Mouse (Mus musculus) hindbrain, embryonic 14.5 days (tissue): ENCODE measurements around the gene Hist1h4d. TPM values are rescaled to one million over a fixed set of nuclear protein-coding genes. Genes with fewer than 3 reads are reported as not detected.

Experiments used
- ATAC-seq: fragments of 200-750 bp; cut with Nextera tagmentation; 2 replicates; pipeline ENCODE4 v1.8.0; 2017; ENCODE audit warnings: moderate number of reproducible peaks, mild to moderate bottlenecking, moderate TSS enrichment, moderate library complexity; ENCODE audit not compliant: low FRiP score
- DNase-seq: peaks from one replicate; pipeline ENCODE4 v3.0.0-alpha.2; 2015; ENCODE audit warnings: low spot score
- H3K27ac ChIP-seq: fragments of 300-500 bp; sonication (generic); 2 replicates; pipeline ENCODE4 v1.5.1; 2014; ENCODE audit warnings: mild to moderate bottlenecking, moderate library complexity
- H3K27me3 ChIP-seq: fragments of 300-500 bp; sonication (generic); 2 replicates; pipeline ENCODE4 v1.6.1; 2014; ENCODE audit warnings: mild to moderate bottlenecking, low read length, mixed read lengths; ENCODE audit not compliant: control insufficient read depth, insufficient read depth
- H3K36me3 ChIP-seq: fragments of 300-500 bp; sonication (generic); replicated peaks from 2 replicates; pipeline ENCODE4 v1.6.1; 2014; ENCODE audit not compliant: control insufficient read depth, insufficient read depth
- H3K4me1 ChIP-seq: fragments of 300-500 bp; sonication (generic); replicated peaks from 2 replicates; pipeline ENCODE4 v1.6.1; 2014; ENCODE audit warnings: antibody characterized with exemption, low read length, mixed read lengths; ENCODE audit not compliant: control insufficient read depth, insufficient read depth
- H3K4me2 ChIP-seq: fragments of 300-500 bp; sonication (generic); replicated peaks from 2 replicates; pipeline ENCODE4 v1.6.1; 2014; ENCODE audit warnings: mild to moderate bottlenecking, moderate library complexity
- H3K4me3 ChIP-seq: fragments of 300-500 bp; sonication (generic); replicated peaks from 2 replicates; pipeline ENCODE4 v1.5.1; 2014; ENCODE audit warnings: mild to moderate bottlenecking, low read length
- H3K9ac ChIP-seq: fragments of 300-500 bp; sonication (generic); 2 replicates; pipeline ENCODE4 v1.6.1; 2014
- H3K9me3 ChIP-seq: fragments of 300-500 bp; sonication (generic); 2 replicates; pipeline ENCODE4 v1.6.1; 2016; ENCODE audit warnings: low read length; ENCODE audit not compliant: control insufficient read depth
- WGBS: fragments of 180-500 bp; shearing (Covaris S2); extraction: QIAGEN DNeasy Blood & Tissue Kit; methylation state at CpG from one replicate; pipeline ENCODE4 v1.1.7; 2014; 5-methylcytosine and 5-hydroxymethylcytosine counted together
- microRNA-seq: library from miRNA; unstranded; fragments of <30 nt; microRNA quantifications from one replicate; pipeline ENCODE4, GENCODE M21; 2016
- polyA plus RNA-seq: library from polyadenylated mRNA; unstranded; fragments of >200 nt; fragmentation: Nextera tagmentation; extraction: Ambion mirVana; gene quantifications from 2 replicates; pipeline ENCODE4 v1.2.1, GENCODE M21; 2014

Gene Hist1h4d
- polyA plus RNA-seq, 1 experiment from 2014 or later: 37.2 TPM

DNA sequence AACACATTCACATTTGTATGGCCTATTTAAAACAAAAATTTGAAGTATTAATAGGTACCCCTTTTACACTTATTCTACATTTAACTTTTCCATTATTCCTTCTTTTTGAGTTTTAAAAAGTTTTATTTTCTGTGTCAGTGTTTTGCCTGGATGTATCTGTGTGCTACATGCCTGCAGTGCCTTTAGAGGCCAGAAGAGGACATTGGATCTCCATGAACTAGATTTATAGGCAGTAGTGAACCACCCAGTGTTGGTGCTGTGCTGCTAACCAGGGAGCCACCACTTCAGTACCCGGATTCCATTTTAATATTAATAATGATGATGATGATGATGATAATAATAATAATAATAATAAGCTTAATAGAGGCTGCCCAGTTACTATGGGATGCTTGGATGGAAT is 49.3 kb downstream of the Hist1h4d start:
- no peak overlapping the region for H3K9ac ChIP-seq
- H3K27ac ChIP-seq: no peak overlapping the region
- H3K4me2 ChIP-seq: no peak overlapping the region
- no peak overlapping the region for H3K4me3 ChIP-seq
- DNase-seq (no peak), ATAC-seq (no peak)
- 37% methylated on average over 1 of the region's 1 CpGs for WGBS
- H3K27me3 ChIP-seq: no peaks in the 10 kb centered on the region
- no peaks in the 10 kb centered on the region for H3K9me3 ChIP-seq
- H3K4me1 ChIP-seq: no peaks in the 10 kb centered on the region
- H3K36me3 ChIP-seq: no peaks in the 10 kb centered on the region

Small RNA genes within 50 kb of the gene (microRNA-seq; reads per million reads assigned to microRNA genes)
- gene Gm44297 (not detected), gene Gm44359 (not detected), gene Gm44394 (not detected)

Other genes with a start within 250 kb of the Hist1h4d start
- gene Zfp322a, start 212.4 kb upstream of the Hist1h4d start, polyA plus RNA-seq: 48.8 and 52.0 TPM in 2 replicates
- 8.5 and 8.9 TPM in 2 replicates for gene Abt1, start 157.7 kb upstream of the Hist1h4d start, polyA plus RNA-seq
- 0.05 TPM in 1 of 2 replicates, not detected in the other for gene Btn1a1, start 115.7 kb upstream of the Hist1h4d start, polyA plus RNA-seq
- 0.21 TPM in 1 of 2 replicates, not detected in the other for gene Btn2a2, start 92.7 kb upstream of the Hist1h4d start, polyA plus RNA-seq
- gene Hist1h4h, start 50.5 kb upstream of the Hist1h4d start, polyA plus RNA-seq: 3.2 and 3.3 TPM in 2 replicates
- 0.81 and 3.3 TPM in 2 replicates for gene Hist1h2af, start 47.7 kb upstream of the Hist1h4d start, polyA plus RNA-seq
- gene Hist1h3g, start 46.2 kb upstream of the Hist1h4d start, polyA plus RNA-seq: 1.2 TPM in 1 of 2 replicates, not detected in the other
- 0.22 TPM in 1 of 2 replicates, not detected in the other for gene Hist1h2bh, start 38.2 kb upstream of the Hist1h4d start, polyA plus RNA-seq
- gene Hist1h3f, start 37.5 kb upstream of the Hist1h4d start, polyA plus RNA-seq: 0.28 and 0.29 TPM in 2 replicates
- gene Hist1h4f, start 29.9 kb upstream of the Hist1h4d start, polyA plus RNA-seq: not detected in 2 replicates
- gene Hist1h1d, start 28.3 kb upstream of the Hist1h4d start, polyA plus RNA-seq: 0.12 and 0.17 TPM in 2 replicates
- 1.5 and 3.1 TPM in 2 replicates for gene Hist1h3e, start 19.2 kb upstream of the Hist1h4d start, polyA plus RNA-seq
- 21.8 and 22.5 TPM in 2 replicates for gene Hist1h2ae, start 10.4 kb upstream of the Hist1h4d start, polyA plus RNA-seq
- 0.94 and 2.3 TPM in 2 replicates for gene Hist1h2bg, start 10.2 kb upstream of the Hist1h4d start, polyA plus RNA-seq
- gene Hist1h2bf, start 7.4 kb upstream of the Hist1h4d start, polyA plus RNA-seq: 0.91 and 1.8 TPM in 2 replicates
- gene Hist1h2ad, start 7.2 kb upstream of the Hist1h4d start, polyA plus RNA-seq: 0.77 TPM in 1 of 2 replicates, not detected in the other
- gene Hist1h3d, start 5.8 kb upstream of the Hist1h4d start, polyA plus RNA-seq: 1.4 and 2.2 TPM in 2 replicates
- gene Hist1h2be, start 39.5 kb downstream of the Hist1h4d start, polyA plus RNA-seq: 0.52 and 1.0 TPM in 2 replicates
- gene Hist1h1e, start 41.0 kb downstream of the Hist1h4d start, polyA plus RNA-seq: 4.4 and 5.3 TPM in 2 replicates
- 0.26 and 0.27 TPM in 2 replicates for gene Hist1h2ac, start 102.3 kb downstream of the Hist1h4d start, polyA plus RNA-seq
- 14.5 and 15.1 TPM in 2 replicates for gene Hist1h2bc, start 102.6 kb downstream of the Hist1h4d start, polyA plus RNA-seq
- not detected in 2 replicates for gene Hist1h1t, start 114.2 kb downstream of the Hist1h4d start, polyA plus RNA-seq
- gene Hist1h4c, start 116.9 kb downstream of the Hist1h4d start, polyA plus RNA-seq: 3.0 and 3.5 TPM in 2 replicates
- gene Hfe, start 129.3 kb downstream of the Hist1h4d start, polyA plus RNA-seq: 4.8 and 7.0 TPM in 2 replicates
- gene Hist1h1c, start 157.2 kb downstream of the Hist1h4d start, polyA plus RNA-seq: 7.2 and 8.3 TPM in 2 replicates
- 1.1 TPM in 1 of 2 replicates, not detected in the other for gene Hist1h3c, start 164.0 kb downstream of the Hist1h4d start, polyA plus RNA-seq
- 0.64 TPM in 1 of 2 replicates, not detected in the other for gene Hist1h2bb, start 165.1 kb downstream of the Hist1h4d start, polyA plus RNA-seq
- gene Hist1h2ab, start 169.5 kb downstream of the Hist1h4d start, polyA plus RNA-seq: 6.7 and 9.8 TPM in 2 replicates
- gene Hist1h3b, start 170.7 kb downstream of the Hist1h4d start, polyA plus RNA-seq: 1.1 and 1.8 TPM in 2 replicates
- gene Hist1h4b, start 175.4 kb downstream of the Hist1h4d start, polyA plus RNA-seq: 2.1 TPM in 1 of 2 replicates, not detected in the other
- 0.55 TPM in 1 of 2 replicates, not detected in the other for gene Hist1h4a, start 179.6 kb downstream of the Hist1h4d start, polyA plus RNA-seq
- 0.94 and 2.1 TPM in 2 replicates for gene Hist1h3a, start 180.8 kb downstream of the Hist1h4d start, polyA plus RNA-seq
- gene Hist1h1a, start 182.1 kb downstream of the Hist1h4d start, polyA plus RNA-seq: 0.50 and 1.1 TPM in 2 replicates
- gene Trim38, start 188.3 kb downstream of the Hist1h4d start, polyA plus RNA-seq: not detected in 2 replicates
- gene Slc17a2, start 225.4 kb downstream of the Hist1h4d start, polyA plus RNA-seq: not detected in 2 replicates